Mouse (Mus musculus) retina, postnatal 7 days (tissue): ENCODE data around the gene Oxnad1.
"Not testable (repeated sequence)": the region's sequence is repeated elsewhere in the genome, so short reads cannot be mapped to it uniquely, and the experiment has no call there.

ENCODE experiments used
- DNase-seq: peaks from one replicate; pipeline ENCODE4 v3.0.0-alpha.2; 2012; ENCODE audit warnings: low read depth, low spot score

Gene Oxnad1

GRCm38 (mm10) chr14:32084761-32085485 is at the start of gene Oxnad1:
Oxnad1 (plus strand) TSS chr14:32085374.
- no peak for DNase-seq

GRCm38 (mm10) chr14:32036482-32036881 is 48.7 kb upstream of the Oxnad1 start:
- DNase-seq: no peak

- DNase-seq: no peak
Observed at GRCm38 (mm10) chr14:32037661-32038252, 47.4 kb upstream of the Oxnad1 start.

DNA sequence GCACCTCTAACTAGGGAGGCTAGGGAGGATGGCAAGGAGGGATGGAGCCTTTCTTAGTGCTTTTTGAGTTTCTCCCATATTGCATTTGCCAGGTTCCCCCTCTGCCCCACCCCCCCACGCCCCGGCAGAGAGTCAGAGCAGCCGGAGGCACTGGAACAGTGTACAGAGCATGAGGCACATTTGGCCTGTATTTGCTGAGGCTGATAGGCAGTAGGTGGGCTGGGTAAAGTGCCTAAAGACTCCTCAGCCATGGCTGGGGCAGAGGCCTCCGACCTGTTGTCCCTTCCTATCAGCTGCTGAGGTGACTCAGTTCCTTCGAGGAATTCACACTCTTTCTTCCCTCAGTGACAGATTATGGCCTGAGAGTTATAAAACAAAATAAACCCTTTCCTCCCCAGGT is 43.1 kb upstream of the Oxnad1 start:
- no peak for DNase-seq

DNA sequence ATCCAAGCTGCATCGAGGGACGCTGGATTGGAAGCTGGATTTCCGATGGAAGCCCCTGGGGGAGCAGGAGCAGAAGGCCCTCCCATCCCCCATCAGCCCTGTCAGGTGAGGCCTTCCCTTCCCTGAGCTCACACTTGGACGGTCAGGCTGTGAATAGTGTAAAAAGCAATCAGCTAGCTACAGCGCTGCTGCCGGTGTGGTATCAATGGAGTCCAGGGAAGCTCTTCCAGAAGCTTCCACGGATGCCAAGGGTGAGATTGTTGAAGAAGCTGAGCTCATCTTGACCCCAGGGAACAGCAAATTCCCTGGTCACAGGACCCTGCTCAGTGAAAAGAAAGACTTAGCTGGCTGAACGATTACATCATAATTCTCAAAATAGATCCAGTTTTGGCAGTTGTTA is 38.8 kb upstream of the Oxnad1 start:
- DNase-seq: no peak

DNA sequence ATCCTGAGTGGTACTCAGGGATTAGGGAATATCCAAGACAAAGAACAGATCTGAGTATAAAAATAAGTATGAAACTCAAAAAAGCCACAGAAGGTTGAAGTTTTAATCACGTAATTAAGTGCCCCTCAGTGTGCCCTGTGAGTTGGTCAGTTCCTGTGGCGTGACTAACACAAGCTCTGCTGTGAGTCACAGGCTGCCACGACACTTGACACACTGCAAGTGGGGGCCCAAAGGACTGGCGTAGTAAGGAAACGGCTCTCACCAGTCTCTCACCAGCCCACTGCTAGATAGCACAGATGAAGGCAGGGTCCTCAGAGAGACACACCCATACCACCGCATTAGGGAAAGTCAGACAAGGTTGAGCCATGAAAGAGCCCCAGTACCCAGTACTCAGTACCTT is 35.0 kb upstream of the Oxnad1 start:
- no peak for DNase-seq

DNA sequence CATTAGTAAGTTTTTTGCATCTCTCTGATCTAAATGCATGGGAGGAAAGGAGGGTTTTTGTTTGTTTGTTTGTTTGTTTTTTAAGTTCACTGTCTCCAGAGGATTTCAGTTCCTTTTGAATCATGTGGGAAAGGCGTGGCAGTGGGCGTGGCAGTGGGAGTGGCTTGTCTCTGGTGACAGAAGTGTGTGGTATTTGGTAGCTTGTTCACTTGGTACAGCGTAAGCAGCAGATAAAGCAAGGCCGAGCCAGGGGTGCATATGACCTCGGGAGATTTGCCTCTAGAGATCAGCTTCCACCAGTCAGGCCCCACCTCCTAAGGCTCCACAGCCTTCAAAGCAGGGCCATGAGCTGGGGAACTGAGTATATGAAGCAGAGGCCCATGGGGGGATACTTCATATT is 31.3 kb upstream of the Oxnad1 start:
- no peak for DNase-seq

- DNase-seq: no peak
Observed at GRCm38 (mm10) chr14:32054788-32055187, 30.4 kb upstream of the Oxnad1 start.

DNA sequence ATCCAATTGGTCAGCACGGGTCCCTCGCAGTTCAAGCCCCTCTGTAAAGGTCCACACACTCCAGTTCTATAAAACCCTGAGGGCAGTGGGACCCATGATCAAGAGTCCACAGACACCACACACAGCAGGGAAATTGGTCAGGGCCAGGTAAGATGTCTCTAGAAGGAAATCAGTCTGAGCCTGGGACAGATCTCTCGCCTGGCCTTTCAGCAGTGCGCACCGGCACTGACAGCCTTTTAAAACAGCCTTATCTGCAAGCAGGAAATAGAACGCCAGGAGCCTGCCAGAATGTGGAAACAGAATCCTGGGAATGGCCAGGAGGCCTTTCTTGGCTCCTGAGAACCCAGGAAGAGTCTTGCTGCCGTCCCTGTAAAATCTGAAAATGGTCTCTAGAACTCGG is 29.4 kb upstream of the Oxnad1 start:
- no peak for DNase-seq

DNA sequence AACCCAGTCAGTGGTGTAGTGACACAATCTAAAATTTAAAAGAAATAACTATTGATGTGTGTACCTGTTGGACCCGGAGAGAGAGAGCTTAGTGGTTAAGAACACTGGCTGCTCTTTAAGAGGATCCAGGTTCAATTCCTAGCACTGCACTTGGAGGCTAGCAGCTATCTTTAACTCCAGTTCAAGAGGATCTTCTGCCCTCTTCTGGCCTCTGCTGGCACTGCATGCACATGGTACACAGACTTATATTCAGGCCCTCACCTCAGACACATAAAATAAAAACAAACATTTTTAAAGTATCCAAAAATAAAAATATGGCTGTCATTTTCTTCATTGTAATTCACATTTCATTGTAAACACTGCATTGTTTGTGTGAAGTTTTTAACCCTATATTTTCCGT is 28.5 kb upstream of the Oxnad1 start:
- no peak for DNase-seq

DNA sequence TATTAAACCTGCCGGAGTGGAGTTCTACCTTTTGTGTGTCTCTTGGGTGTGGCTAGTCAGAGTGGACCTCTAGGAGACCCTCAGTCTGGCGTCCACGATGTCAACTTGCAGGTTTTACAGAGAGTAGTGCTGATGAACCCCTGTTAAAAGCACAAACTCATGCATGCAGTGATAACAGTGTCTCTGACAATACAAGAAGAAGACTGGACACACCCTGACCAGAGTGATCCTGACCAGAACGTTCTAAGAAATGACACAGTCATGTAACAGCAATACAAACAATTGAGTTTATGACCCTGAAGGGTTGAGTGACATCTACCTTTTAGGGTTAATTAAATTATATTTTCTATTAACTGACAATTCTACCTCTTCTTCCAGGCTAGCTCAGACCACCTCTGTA is 27.5 kb upstream of the Oxnad1 start:
- DNase-seq: no peak

DNA sequence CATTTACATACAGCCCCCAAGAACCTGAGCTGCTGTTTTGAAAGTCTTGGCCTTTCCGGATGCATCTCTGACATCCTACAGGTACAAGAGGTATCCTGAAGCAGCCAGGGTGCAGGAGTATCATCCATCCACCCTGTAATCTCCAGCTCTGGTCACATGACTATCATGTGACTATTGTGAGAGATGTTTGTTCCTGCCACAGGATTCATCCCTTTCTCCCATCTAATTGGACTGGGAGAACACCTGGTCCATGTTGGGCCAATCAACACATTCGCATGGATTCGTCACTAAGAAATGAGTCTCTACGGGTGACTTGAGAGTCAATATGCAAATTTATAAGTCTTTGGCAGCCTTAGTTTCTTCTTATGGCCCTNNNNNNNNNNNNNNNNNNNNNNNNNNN is 23.8 kb upstream of the Oxnad1 start:
- no peak for DNase-seq

GRCm38 (mm10) chr14:32072807-32073206 is 12.4 kb upstream of the Oxnad1 start:
- DNase-seq: no peak

DNA sequence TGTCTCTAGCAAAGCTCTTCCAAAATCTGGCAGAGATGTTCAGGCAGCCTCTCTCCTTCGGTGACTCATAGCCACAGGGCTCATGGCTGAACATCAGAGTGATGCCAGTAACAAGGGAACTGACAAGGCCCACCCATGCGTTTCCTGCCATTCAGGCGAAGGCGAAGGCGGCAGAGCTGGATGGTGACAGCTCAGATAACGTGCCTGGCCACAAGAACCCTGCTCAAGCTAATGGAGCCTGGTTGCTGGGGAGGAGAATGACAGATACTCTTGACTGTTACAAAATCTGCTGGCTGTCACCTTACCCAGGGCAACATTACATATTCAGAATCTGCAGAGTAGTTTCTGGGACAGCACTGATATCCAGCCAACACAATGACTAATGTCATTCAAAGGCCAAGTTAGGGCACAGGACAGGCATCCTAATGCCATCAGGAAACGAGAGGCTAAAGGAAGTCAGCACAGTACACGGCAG is 11.9 kb upstream of the Oxnad1 start:
- DNase-seq: no peak

- no peak for DNase-seq
Observed at GRCm38 (mm10) chr14:32073901-32074300, 11.3 kb upstream of the Oxnad1 start.

DNA sequence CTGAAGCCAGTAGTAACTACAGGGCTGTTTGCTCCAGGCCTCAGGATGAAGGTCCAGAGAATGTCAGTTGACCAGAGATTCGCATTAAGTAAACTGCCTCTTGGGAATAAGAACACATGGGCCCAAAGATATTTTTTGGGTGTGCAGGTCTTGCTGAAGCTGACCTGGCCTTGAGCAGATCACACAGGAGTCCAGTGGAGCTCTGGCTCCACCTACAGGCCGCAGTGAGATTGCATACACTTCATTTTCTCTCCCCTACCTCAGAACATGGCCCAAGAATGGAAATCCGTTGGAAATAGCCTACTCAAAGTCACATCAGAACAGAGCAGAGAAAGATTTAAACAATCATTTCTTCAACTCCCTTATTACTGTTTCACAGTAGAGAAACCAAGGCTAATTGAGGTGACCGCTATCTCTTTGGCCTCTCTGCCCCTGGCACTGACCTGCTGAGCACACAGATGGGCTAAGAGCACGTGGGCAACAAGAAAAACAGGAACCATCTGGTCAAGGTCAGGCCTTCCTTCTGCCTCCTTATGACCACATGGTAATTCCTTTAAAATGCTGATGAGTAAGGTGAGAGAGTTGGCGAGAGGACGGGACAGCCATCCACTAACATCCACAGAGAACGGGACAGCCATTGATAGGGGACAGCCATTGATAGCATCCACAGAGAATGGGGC is 8.1 kb upstream of the Oxnad1 start:
- peak; percentile 56 for DNase-seq

GRCm38 (mm10) chr14:32081026-32081425 is 4.1 kb upstream of the Oxnad1 start:
- no peak for DNase-seq

DNA sequence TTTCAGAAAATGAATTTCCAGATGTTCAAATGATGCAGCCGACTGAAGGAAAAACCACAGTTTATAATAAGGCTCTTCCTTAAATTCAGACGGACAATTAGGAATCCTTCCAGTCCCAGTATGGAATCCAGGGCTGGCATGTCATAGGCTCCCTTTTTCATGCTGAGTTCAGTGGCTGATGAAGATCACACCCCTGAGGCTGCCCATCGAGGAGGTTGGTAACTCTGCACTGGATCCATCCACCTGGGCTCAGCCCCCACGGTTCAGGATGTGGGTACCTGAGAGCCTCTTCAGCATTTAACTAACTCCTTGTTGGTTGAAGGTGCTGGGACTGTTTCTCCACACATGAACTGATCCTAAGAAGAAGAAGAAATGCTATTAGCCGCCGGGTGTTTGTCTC is 2.3 kb upstream of the Oxnad1 start:
- DNase-seq: no peak

DNA sequence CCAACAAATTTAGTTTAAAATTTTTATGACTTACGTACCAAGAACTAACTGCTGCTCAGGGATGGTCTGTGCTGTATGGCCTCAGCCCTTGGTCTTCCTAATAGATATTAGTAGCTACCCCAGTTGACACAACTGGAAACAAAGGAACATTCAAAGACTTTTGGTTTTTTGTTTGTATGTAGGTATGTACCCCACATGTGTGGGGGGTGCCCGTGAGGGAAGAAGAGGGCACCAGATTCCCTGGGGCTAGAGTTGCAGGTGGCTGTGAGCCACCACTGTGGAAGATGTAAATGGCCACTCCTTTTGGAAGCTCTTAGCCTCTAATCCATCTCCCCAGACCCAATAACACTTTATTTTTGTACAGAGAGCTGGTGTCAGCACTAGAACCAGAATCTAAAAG is 1.7 kb upstream of the Oxnad1 start:
- DNase-seq: no peak

DNA sequence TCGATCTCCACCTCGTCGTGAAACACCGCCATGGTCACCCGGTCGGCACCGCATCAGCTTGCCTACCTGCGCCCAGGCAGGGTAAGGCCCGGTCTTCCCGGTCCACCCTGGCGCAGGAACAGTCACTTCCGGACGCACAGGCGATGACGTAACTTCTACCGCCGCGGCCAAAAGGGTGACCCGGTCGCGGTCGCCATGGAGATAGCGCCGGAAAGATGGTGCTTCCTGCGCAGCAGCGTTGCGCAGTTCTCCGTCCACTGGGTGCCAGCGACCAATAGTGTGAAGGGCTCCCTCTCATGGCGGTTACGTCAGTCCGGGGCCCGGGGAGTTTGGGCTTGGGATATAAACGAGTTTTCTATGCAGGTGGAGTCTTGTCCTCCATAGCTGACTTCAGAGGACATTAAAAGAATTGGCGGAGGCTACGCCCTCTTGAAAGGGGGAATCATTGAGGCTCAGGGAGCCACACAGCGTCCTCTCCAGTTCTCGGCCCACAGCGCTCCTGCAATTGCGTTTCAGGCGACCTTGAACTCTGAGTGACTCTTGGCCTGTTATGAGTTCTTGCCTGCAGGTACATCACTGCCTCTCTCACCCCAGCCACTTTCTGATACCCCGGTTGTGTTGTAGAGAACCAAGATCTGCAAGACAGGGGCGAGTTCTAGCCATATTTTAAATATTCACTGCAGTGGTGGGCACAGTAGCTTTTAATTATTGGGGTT is 470 bp downstream of the Oxnad1 start, which contains the start of gene Dph3:
Gene Dph3 (minus strand): TSS at position 244 of the 716 bp plus-strand sequence.
- peak; percentile 96 for DNase-seq

- no peak for DNase-seq
Observed at GRCm38 (mm10) chr14:32086226-32086625, 1.1 kb downstream of the Oxnad1 start.

DNA sequence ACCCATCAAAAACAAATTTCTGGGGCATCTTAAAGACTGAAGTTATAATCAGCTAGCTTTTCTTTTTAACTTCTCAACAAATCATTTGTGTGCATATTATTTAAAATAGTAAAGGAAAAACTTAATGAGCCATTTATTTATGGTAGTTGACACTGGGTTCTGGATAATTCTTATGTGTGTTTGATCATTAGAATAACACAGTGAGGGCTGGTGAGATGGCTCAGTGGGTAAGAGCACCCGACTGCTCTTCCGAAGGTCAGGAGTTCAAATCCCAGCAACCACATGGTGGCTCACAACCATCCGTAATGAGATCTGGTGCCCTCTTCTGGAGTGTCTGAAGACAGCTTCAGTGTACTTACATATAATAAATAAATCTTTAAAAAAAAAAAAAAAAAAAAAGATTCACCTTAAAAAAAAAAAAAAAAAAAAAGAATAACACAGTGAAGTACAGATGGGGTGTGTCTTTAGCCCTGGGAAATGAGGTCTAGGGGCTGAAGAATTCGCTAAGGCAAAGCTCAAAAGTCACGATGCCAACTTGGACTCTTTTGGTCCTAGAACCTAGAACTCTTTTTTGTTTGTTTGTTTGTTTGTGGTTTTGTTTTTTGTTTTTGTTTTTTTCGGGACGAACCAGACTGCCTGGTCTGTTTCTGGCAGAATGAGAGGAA is 2.5 kb downstream of the Oxnad1 start:
- DNase-seq: not testable (repeated sequence)
